Mouse (Mus musculus) heart, adult 2 months (tissue): ENCODE measurements around the gene Rnft2. TPM values are rescaled to one million over a fixed set of nuclear protein-coding genes. Genes with fewer than 3 reads are reported as not detected.

Source experiments
- DNase-seq, 2 experiments: peaks; one replicate each; pipeline ENCODE4 v3.0.0; 2021
- H3K27ac ChIP-seq: fragments of 200-600 bp; 2 replicates; pipeline ENCODE4 v1.8.1; 2022
- H3K27me3 ChIP-seq: fragments of 200-500 bp; 2 replicates; pipeline ENCODE4 v1.6.1; 2012; ENCODE audit warnings: mild to moderate bottlenecking, low read length, inconsistent platforms, mixed read lengths; ENCODE audit not compliant: control insufficient read depth, insufficient read depth
- H3K36me3 ChIP-seq: fragments of 200-500 bp; 2 replicates; pipeline ENCODE4 v1.6.1; 2012; ENCODE audit warnings: low read length, inconsistent platforms; ENCODE audit not compliant: control insufficient read depth, insufficient read depth
- H3K4me1 ChIP-seq: fragments of 200-500 bp; 2 replicates; pipeline ENCODE4 v1.6.1; 2011; ENCODE audit warnings: low read length; ENCODE audit not compliant: control insufficient read depth, insufficient read depth
- H3K4me3 ChIP-seq: fragments of 200-600 bp; 2 replicates; pipeline ENCODE4 v1.8.1; 2022
- H3K79me2 ChIP-seq: fragments of 200-500 bp; replicated peaks from 2 replicates; pipeline ENCODE4 v1.6.1; 2012; ENCODE audit warnings: mild to moderate bottlenecking, inconsistent platforms, low read length, moderate library complexity, mixed read lengths; ENCODE audit not compliant: control insufficient read depth, insufficient read depth
- H3K9ac ChIP-seq: fragments of 200-500 bp; 2 replicates; pipeline ENCODE4 v1.6.1; 2012; ENCODE audit warnings: low read depth, mild to moderate bottlenecking, control low read depth, inconsistent platforms, low read length, mixed read lengths
- CTCF ChIP-seq: fragments of 200-600 bp; IDR thresholded peaks from 2 replicates; pipeline ENCODE4 v1.8.1; 2022; ENCODE audit warnings: antibody characterized with exemption, mild to moderate bottlenecking, moderate library complexity
- EP300 ChIP-seq: fragments of 200-500 bp; IDR thresholded peaks from 2 replicates; pipeline ENCODE4 v1.6.1; 2011; ENCODE audit warnings: low read depth, low read length, control low read depth; ENCODE audit not compliant: insufficient read depth
- POLR2A ChIP-seq: fragments of 200-500 bp; IDR thresholded peaks from 2 replicates; pipeline ENCODE4 v1.6.1; 2011; ENCODE audit warnings: mild to moderate bottlenecking, low read depth, low read length, control low read depth; ENCODE audit not compliant: insufficient read depth
- WGBS: fragments of 180-500 bp; shearing (Covaris S2); methylation state at CpG from one replicate; pipeline ENCODE4 v1.1.7; 2018; 5-methylcytosine and 5-hydroxymethylcytosine counted together
- intact Hi-C: fragments of 180-260 bp; cut with DNase I; formaldehyde crosslinking; loops from one replicate; pipeline ENCODE4 v1.15.1; 2025
- polyA plus RNA-seq: library from polyadenylated mRNA; depleted of rRNA; stranded (reverse); fragments of >200 nt; gene quantifications from 2 replicates; pipeline ENCODE4 v1.2.3, GENCODE M21; 2012
- total RNA-seq, 2 experiments: library from RNA; stranded (reverse); gene quantifications; 2 replicates each; pipeline ENCODE4 v1.2.3; 2021

The Rnft2 gene
- total and polyA plus RNA-seq, 3 experiments: 0.99 to 2.2 (median 1.5) TPM

GRCm38 (mm10) chr5:118169222-118170221 lies 75.4 kb downstream of the Rnft2 start:
- Histone ChIP-seq H3K4me1 (peaks cover 4% of the 10 kb centered on the region; the same call in 1 of the 2 replicates), H3K27ac (no peak overlapping the region), H3K9ac (peak overlapping the region; percentile 58), H3K36me3 (no peaks in the 10 kb centered on the region), H3K27me3 (peaks cover 20% of the 10 kb centered on the region), H3K79me2 (no peaks in the 10 kb centered on the region), H3K4me3 (peak overlapping the region; percentile 46)
- DNase-seq: peak; percentile 21 to 47
- TF ChIP-seq EP300: no peak
- no peak for TF ChIP-seq POLR2A
- peak; percentile 26 for TF ChIP-seq CTCF
- intact Hi-C loops: loop anchor here (5.0 kb wide), 1 partner anchor 73 kb away; no protein-coding TSS in a partner anchor
- WGBS: 6% methylated on average over 115 of the region's 117 CpGs

GRCm38 (mm10) chr5:118167561-118167995 lies 77.3 kb downstream of the Rnft2 start:
- TF ChIP-seq POLR2A (no peak), CTCF (no peak), EP300 (no peak)
- peaks cover 17% of the 10 kb centered on the region for H3K27me3 ChIP-seq
- intact Hi-C loops: no loop called here

GRCm38 (mm10) chr5:118165462-118165861 lies 79.5 kb downstream of the Rnft2 start:
- Histone ChIP-seq H3K9ac (no peak overlapping the region), H3K36me3 (no peaks in the 10 kb centered on the region), H3K27me3 (peaks cover 8% of the 10 kb centered on the region), H3K27ac (no peak overlapping the region), H3K4me1 (no peaks in the 10 kb centered on the region), H3K4me3 (no peak overlapping the region), H3K79me2 (no peaks in the 10 kb centered on the region)
- no peak for DNase-seq
- intact Hi-C loops: no loop called here
- TF ChIP-seq EP300 (no peak), POLR2A (no peak), CTCF (peak; percentile 66)

More at GRCm38 (mm10) chr5:118167561-118167995, 77.3 kb downstream of the Rnft2 start:
- Histone ChIP-seq H3K79me2 (no peaks in the 10 kb centered on the region), H3K9ac (no peak overlapping the region), H3K4me1 (peaks cover 4% of the 10 kb centered on the region; the same call in 1 of the 2 replicates), H3K36me3 (no peaks in the 10 kb centered on the region), H3K4me3 (no peak overlapping the region), H3K27ac (no peak overlapping the region)
- DNase-seq: no peak
- 75% methylated on average over 8 of the region's 8 CpGs for WGBS

GRCm38 (mm10) chr5:118164581-118164980 lies 80.3 kb downstream of the Rnft2 start, which contains the start of gene Hrk:
TSS of gene Hrk (plus strand) at chr5:118164648.
- peaks cover 6% of the 10 kb centered on the region for H3K27me3 ChIP-seq
- 56% methylated on average over 12 of the region's 12 CpGs for WGBS
- TF ChIP-seq POLR2A (no peak), EP300 (no peak)
- H3K9ac ChIP-seq: no peak within 1 kb of the TSS
- no peak within 1 kb of the TSS for H3K27ac ChIP-seq
- no peaks in the 10 kb centered on the region for H3K4me1 ChIP-seq
- no peak within 1 kb of the TSS for H3K4me3 ChIP-seq
- DNase-seq: no peak
- intact Hi-C loops: no loop called here
- no peaks in the 10 kb centered on the region for H3K36me3 ChIP-seq
- H3K79me2 ChIP-seq: no peaks in the 10 kb centered on the region

- WGBS: 26% methylated on average over 4 of the region's 4 CpGs
- intact Hi-C loops: no loop called here
- no peaks in the 10 kb centered on the region for H3K79me2 ChIP-seq
- no peaks in the 10 kb centered on the region for H3K4me1 ChIP-seq
- H3K9ac ChIP-seq: no peak overlapping the region
- TF ChIP-seq EP300 (no peak), CTCF (no peak), POLR2A (no peak)
- no peak overlapping the region for H3K27ac ChIP-seq
- DNase-seq: no peak
- H3K36me3 ChIP-seq: no peaks in the 10 kb centered on the region
- peaks cover 2% of the 10 kb centered on the region; the same call in 1 of the 2 replicates for H3K27me3 ChIP-seq
- H3K4me3 ChIP-seq: no peak overlapping the region
Measured at GRCm38 (mm10) chr5:118160691-118161090, 84.2 kb downstream of the Rnft2 start.

- Histone ChIP-seq H3K79me2 (peaks cover 6% of the 10 kb centered on the region), H3K9ac (no peak overlapping the region), H3K4me1 (peaks cover 5% of the 10 kb centered on the region), H3K36me3 (peaks cover 4% of the 10 kb centered on the region; the same call in 1 of the 2 replicates), H3K4me3 (no peak overlapping the region), H3K27ac (no peak overlapping the region), H3K27me3 (no peaks in the 10 kb centered on the region)
- no peak for DNase-seq
- intact Hi-C loops: loop anchor here (5.0 kb wide), 1 partner anchor 40 kb away; no protein-coding TSS in a partner anchor
- 8% methylated on average over 4 of the region's 4 CpGs for WGBS
- TF ChIP-seq EP300 (no peak), CTCF (no peak), POLR2A (no peak)
Measured at GRCm38 (mm10) chr5:118156976-118157375, 87.9 kb downstream of the Rnft2 start.
